Mouse (Mus musculus): ENCODE data around the gene Mrps18b. TPM values are rescaled to one million over a fixed set of nuclear protein-coding genes. Genes with fewer than 3 reads are reported as not detected.

Gene Mrps18b
- polyA plus RNA-seq, 1 experiment = 63.4 TPM

DNA sequence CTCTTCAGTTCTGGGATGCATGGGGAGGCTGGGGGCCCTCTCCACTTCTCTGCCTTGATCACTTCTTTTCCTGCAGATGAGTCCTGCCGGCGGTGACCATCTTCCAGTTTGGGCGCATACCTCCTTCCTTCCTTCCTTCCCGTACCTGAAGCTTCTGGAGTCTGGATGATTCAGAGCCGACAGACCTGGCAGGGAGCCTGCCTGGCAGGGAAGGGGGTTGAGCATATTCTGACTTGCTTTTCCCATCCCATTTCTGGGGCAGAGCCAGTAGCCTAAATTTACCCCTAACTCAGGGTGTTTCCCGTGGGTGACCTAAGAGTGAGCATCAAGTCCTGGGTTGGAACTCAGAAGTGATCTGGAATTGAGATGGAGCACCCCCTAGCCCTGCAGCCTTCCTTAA, 41.5 kb downstream of the Mrps18b start:
- Histone ChIP-seq H3K36me3 (ENCODE audit: control insufficient read depth, insufficient read depth, low read length) (no peaks in the 10 kb centered on the region), H3K4me1 (ENCODE audit: control insufficient read depth, insufficient read depth, insufficient read length, low read length) (peaks cover 3% of the 10 kb centered on the region; the same call in 1 of the 2 replicates), H3K27ac (ENCODE audit: insufficient read depth, low read depth, low read length) (no peak overlapping the region), H3K4me3 (ENCODE audit: low read depth, low read length) (no peak overlapping the region), H3K27me3 (ENCODE audit: control insufficient read depth, insufficient read depth, low read length) (no peaks in the 10 kb centered on the region)
- 83% methylated on average over 6 of the region's 6 CpGs for WGBS
- TF ChIP-seq POLR2A (IDR thresholded peaks at IDR 0.05; ENCODE audit: low read depth, low read length) = no peak
- TF ChIP-seq CTCF (IDR thresholded peaks at IDR 0.05; ENCODE audit: extremely low read depth, insufficient read length, insufficient replicate concordance, low read depth, low read length) = no peak

DNA sequence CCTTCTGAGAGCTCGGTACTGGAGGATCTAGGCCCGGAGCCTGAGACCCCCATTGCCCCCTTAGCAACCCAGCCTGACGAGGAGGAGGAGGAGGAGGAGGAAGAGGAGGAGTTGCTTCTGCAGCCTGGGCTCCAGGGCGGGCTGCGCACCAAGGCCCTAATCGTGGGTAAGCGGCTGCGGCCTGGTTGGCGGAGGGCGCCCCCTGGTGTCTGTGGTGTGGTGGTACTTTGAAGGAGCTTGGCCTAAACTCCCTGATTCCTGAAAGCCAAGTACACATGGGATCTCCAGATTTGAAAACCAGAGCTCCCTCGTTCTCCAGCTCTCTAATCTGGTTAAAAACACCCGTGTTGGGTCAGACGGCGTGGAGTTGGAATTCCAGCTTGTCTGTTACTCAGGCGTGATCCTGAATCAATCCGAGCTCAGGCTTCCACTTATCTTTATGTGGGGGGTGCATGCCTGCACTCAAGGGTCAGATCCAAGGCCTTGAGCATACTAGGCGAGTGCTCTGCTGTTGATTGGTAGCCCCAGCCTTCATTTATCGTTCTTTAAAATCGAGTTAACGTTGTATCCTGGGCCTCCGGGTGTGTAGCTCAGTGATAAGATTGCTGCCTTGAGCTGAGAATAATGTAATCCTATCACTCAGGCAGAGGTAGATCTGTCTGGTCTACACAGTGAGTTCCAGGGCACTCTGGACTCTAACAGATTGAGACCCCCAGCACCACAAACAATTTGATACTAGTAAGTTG, 42.2 kb downstream of the Mrps18b start:
- H3K27ac ChIP-seq (ENCODE audit: insufficient read depth, low read depth, low read length) = no peak overlapping the region
- WGBS = 22% methylated on average over 21 of the region's 21 CpGs

DNA sequence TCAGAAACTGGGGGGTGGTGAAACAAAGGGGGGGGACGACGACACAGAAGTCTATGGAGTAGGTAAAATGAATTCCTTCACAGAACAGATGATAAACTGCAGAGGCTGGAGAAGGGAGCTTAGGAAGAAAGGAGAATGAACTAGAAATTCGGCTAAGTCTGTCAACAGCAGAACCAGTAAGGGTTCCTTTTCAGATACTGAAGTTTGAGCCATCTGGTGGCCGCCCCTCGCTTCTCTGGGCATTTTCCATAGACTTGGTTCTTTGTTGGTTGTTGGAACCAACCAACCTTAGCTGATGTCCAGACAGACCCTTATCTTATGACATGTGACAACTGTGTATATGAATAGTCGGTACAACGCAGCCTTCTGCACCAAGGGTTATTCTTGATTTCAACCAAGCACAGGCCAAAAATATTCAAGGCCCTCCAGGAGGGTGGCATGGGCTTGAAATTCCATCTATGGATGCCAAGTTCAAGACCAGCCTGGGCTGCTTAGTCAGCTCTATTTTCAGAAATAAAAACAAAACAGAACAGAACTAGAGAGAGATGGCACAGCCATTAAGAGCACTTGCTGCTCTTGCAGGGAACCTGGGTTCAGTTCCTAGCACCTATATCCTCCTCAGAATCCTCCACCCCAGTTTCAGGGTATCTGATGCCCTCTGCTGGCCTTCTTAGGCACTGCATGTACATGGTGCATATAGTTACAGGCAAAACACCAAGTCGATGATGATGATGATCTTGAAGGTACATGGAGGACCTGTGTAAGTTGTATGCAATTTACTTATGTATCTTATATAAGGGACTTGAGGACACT, 45.1 kb downstream of the Mrps18b start:
- H3K4me1 ChIP-seq (ENCODE audit: control insufficient read depth, insufficient read depth, insufficient read length, low read length) = peaks cover 13% of the 10 kb centered on the region
- H3K27ac ChIP-seq (ENCODE audit: insufficient read depth, low read depth, low read length) = peak overlapping the region; percentile 96
- peak overlapping the region; percentile 50 for H3K4me3 ChIP-seq (ENCODE audit: low read depth, low read length)
- H3K36me3 ChIP-seq (ENCODE audit: control insufficient read depth, insufficient read depth, low read length) = no peaks in the 10 kb centered on the region
- WGBS = 71% methylated on average over 8 of the region's 8 CpGs
- no peaks in the 10 kb centered on the region for H3K27me3 ChIP-seq (ENCODE audit: control insufficient read depth, insufficient read depth, low read length)
- TF ChIP-seq POLR2A (IDR thresholded peaks at IDR 0.05; ENCODE audit: low read depth, low read length) = no peak
- TF ChIP-seq CTCF (IDR thresholded peaks at IDR 0.05; ENCODE audit: extremely low read depth, insufficient read length, insufficient replicate concordance, low read depth, low read length) = peak; percentile 48; the same call in 1 of the 2 replicates

More for the DNA sequence above, 42.2 kb downstream of the Mrps18b start:
- Histone ChIP-seq H3K27me3 (ENCODE audit: control insufficient read depth, insufficient read depth, low read length) (no peaks in the 10 kb centered on the region), H3K4me3 (ENCODE audit: low read depth, low read length) (no peak overlapping the region), H3K4me1 (ENCODE audit: control insufficient read depth, insufficient read depth, insufficient read length, low read length) (peaks cover 5% of the 10 kb centered on the region; the same call in 1 of the 2 replicates), H3K36me3 (ENCODE audit: control insufficient read depth, insufficient read depth, low read length) (no peaks in the 10 kb centered on the region)
- TF ChIP-seq POLR2A (IDR thresholded peaks at IDR 0.05; ENCODE audit: low read depth, low read length) = no peak
- TF ChIP-seq CTCF (IDR thresholded peaks at IDR 0.05; ENCODE audit: extremely low read depth, insufficient read length, insufficient replicate concordance, low read depth, low read length) = peak; percentile 95

DNA sequence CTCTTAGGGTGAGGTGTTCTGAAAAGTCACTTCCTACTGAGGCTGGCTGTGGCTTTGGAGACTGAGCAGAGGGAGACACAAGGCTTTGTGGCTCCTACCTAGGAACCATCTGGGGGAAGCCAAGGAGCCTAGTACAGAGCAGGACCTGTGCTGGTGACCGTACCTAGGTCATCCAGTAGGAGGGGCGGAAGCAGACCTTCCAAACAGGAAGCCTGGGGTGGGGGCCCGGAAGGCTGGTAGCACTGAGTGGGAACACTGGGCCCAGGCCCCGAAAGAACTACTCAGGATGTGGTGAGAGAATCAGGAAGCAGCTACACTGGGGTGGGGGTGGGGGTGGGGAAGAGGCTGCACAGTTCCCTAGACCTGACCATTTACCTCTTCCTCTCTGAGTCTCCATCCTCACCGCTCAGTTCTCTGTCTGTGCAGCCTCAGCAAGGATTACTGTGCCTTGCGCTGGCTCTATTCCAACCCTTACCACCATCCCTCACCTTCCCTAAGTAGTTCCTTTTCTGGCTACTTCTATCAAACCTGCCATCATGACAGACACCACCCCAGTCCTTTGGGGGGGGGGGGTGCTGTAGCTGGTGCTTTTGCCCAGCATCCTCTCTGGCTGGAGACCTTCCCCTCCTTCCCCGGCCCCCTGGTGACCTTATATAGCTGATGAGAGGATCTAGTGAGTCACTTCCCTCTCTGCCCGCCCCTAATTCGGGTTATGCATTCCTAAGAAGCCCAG, 45.9 kb downstream of the Mrps18b start:
- H3K27me3 ChIP-seq (ENCODE audit: control insufficient read depth, insufficient read depth, low read length) = no peaks in the 10 kb centered on the region
- H3K27ac ChIP-seq (ENCODE audit: insufficient read depth, low read depth, low read length) = peak overlapping the region; percentile 96
- TF ChIP-seq CTCF (IDR thresholded peaks at IDR 0.05; ENCODE audit: extremely low read depth, insufficient read length, insufficient replicate concordance, low read depth, low read length) (no peak), POLR2A (IDR thresholded peaks at IDR 0.05; ENCODE audit: low read depth, low read length) (no peak)
- peaks cover 16% of the 10 kb centered on the region for H3K4me1 ChIP-seq (ENCODE audit: control insufficient read depth, insufficient read depth, insufficient read length, low read length)
- peak overlapping the region; percentile 50 for H3K4me3 ChIP-seq (ENCODE audit: low read depth, low read length)
- no peaks in the 10 kb centered on the region for H3K36me3 ChIP-seq (ENCODE audit: control insufficient read depth, insufficient read depth, low read length)
- WGBS = 59% methylated on average over 9 of the region's 9 CpGs

DNA sequence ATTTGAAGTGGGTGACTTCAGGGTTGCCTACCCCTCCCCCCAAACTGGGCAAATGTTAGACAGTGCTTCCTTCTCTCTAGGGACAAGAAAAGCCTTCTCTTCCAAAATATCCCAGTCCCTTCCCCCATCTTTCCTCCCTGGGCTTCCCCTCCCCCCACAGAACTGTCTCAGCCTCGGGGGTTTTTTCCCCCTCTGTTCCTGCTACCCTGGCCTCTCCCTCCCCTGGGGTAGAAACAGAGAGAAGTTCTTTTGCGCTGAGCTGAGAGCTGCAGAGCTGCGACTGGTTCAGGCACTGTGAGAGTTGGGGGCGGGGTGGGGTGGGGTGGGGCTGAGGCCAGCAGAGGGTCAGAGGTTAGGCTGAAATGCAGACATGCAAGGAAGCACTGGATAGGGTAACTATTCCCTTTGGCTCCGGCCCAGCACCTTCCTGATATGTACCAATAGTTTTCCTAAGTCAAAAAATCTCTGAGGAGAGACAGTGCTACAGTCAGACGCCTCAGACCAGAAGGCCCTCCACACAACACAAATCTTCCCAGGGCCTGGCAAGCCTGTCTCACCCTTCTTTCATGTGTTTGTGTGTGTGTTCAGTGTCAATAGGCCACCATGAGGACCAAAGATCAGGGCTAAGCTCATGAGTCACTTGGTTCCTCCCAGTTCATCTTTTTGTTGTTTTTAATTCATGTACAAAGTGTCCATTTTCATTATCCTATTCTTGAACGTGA, 46.7 kb downstream of the Mrps18b start:
- peak overlapping the region; percentile 74 for H3K4me3 ChIP-seq (ENCODE audit: low read depth, low read length)
- 7% methylated on average over 7 of the region's 7 CpGs for WGBS
- TF ChIP-seq CTCF (IDR thresholded peaks at IDR 0.05; ENCODE audit: extremely low read depth, insufficient read length, insufficient replicate concordance, low read depth, low read length) = no peak

DNA sequence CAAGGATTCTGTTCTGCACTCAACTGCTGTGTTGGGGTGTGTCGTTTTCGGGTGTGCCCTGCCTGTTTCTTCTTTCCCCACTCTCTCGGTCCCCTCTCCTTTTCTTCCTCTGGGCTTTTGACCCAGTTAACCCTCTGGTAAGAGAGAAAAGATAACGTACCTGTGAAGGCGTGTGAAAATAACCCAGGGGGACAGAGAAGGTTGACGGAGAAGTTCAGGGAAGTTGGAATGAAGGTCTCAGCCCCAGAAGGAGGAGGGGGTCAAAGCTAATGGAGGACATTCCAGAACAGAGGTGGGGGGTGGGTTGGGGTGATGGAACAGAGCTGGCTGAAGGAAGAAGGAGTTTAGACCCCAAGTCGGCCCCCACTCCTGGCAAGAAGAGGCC, 47.2 kb downstream of the Mrps18b start:
- Histone ChIP-seq H3K4me1 (ENCODE audit: control insufficient read depth, insufficient read depth, insufficient read length, low read length) (peaks cover 16% of the 10 kb centered on the region), H3K27me3 (ENCODE audit: control insufficient read depth, insufficient read depth, low read length) (no peaks in the 10 kb centered on the region), H3K36me3 (ENCODE audit: control insufficient read depth, insufficient read depth, low read length) (no peaks in the 10 kb centered on the region), H3K4me3 (ENCODE audit: low read depth, low read length) (peak overlapping the region; percentile 74), H3K27ac (ENCODE audit: insufficient read depth, low read depth, low read length) (peak overlapping the region; percentile 80)
- no peak for TF ChIP-seq CTCF (IDR thresholded peaks at IDR 0.05; ENCODE audit: extremely low read depth, insufficient read length, insufficient replicate concordance, low read depth, low read length)
- WGBS = 20% methylated on average over 7 of the region's 7 CpGs

More for the DNA sequence above, 46.7 kb downstream of the Mrps18b start:
- H3K4me1 ChIP-seq (ENCODE audit: control insufficient read depth, insufficient read depth, insufficient read length, low read length) = peaks cover 16% of the 10 kb centered on the region
- H3K27ac ChIP-seq (ENCODE audit: insufficient read depth, low read depth, low read length) = peak overlapping the region; percentile 94
- no peaks in the 10 kb centered on the region for H3K27me3 ChIP-seq (ENCODE audit: control insufficient read depth, insufficient read depth, low read length)
- no peaks in the 10 kb centered on the region for H3K36me3 ChIP-seq (ENCODE audit: control insufficient read depth, insufficient read depth, low read length)
